Mouse (Mus musculus) G1E-ER4 (cell line): Measurements from ENCODE around the gene Dupd1. TPM values are rescaled to one million over a fixed set of nuclear protein-coding genes. Genes with fewer than 3 reads are reported as not detected.

ENCODE experiments used
- GATA1 ChIP-seq: IDR thresholded peaks from one replicate; pipeline ENCODE4 v1.8.0; 2012; ENCODE audit warnings: low read length, inconsistent platforms
- polyA plus RNA-seq: library from polyadenylated mRNA; stranded (reverse); fragments of >175 nt; gene quantifications from 2 replicates; pipeline ENCODE4 v1.2.3, GENCODE M21; 2012

Gene Dupd1
- polyA plus RNA-seq, 1 experiment = not detected

GRCm38 (mm10) chr14:21659652-21660051 is 54.7 kb downstream of the Dupd1 start:
- TF ChIP-seq GATA1 = no peak

- no peak for TF ChIP-seq GATA1
Observed at GRCm38 (mm10) chr14:21659155-21659554, 55.2 kb downstream of the Dupd1 start.

- no peak for TF ChIP-seq GATA1
Observed at GRCm38 (mm10) chr14:21653813-21654212, 60.6 kb downstream of the Dupd1 start.

- TF ChIP-seq GATA1 = no peak
Observed at GRCm38 (mm10) chr14:21640806-21641435, 73.5 kb downstream of the Dupd1 start.

GRCm38 (mm10) chr14:21636548-21636947 is 77.8 kb downstream of the Dupd1 start:
- TF ChIP-seq GATA1 = no peak

- no peak for TF ChIP-seq GATA1
Observed at GRCm38 (mm10) chr14:21631665-21632200, 82.6 kb downstream of the Dupd1 start.

Other genes with a start within 250 kb of the Dupd1 start
- gene Kat6b, start 233.1 kb downstream of the Dupd1 start, polyA plus RNA-seq = 3.5 and 4.5 TPM in 2 replicates
- gene Samd8, start 36.0 kb upstream of the Dupd1 start, polyA plus RNA-seq = 15.2 and 18.8 TPM in 2 replicates
- gene Dusp13, start 36.6 kb upstream of the Dupd1 start, polyA plus RNA-seq = not detected in 2 replicates
- 578 and 731 TPM in 2 replicates for gene Vdac2, start 110.7 kb upstream of the Dupd1 start, polyA plus RNA-seq
- gene Comtd1, start 134.4 kb upstream of the Dupd1 start, polyA plus RNA-seq = 86.5 and 98.7 TPM in 2 replicates